Mouse (Mus musculus) hindlimb bud, embryonic 11.5 days (tissue): ENCODE measurements around the gene R3hdm1.

Source experiments
- DNase-seq: peaks from one replicate; pipeline ENCODE4 v3.0.0-alpha.2; 2012; ENCODE audit warnings: low read depth, low spot score; ENCODE audit errors: extremely low spot score

The R3hdm1 gene

GRCm38 (mm10) chr1:128282924-128283323 lies 179.8 kb downstream of the R3hdm1 start:
- DNase-seq, result no peak

DNA sequence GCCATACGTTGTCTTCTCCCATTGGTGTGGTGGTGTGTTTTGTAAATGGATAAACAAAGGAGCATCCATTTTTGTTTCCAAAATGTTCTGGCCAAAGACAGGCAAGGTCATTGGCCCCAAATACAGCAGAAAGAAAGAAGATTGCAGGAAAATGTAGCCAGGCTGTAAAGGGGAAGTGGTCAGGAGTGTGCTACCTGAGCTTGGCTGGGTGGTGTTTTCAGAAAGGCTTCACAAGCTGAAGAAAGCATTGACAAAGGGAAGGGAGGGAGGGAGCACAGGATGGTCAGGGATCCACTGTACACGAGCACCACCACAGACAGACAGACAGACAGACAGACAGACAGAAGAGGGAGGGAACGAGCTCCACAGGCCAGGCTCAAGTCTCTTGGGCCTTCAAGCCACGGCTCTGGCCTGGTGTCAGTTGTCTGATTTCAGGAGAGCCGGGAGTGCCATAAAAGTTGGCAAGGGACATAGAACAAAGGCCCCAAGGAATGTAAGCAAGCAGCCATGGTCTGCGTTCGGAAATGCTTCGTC lies 181.1 kb downstream of the R3hdm1 start:
- DNase-seq, result no peak

DNA sequence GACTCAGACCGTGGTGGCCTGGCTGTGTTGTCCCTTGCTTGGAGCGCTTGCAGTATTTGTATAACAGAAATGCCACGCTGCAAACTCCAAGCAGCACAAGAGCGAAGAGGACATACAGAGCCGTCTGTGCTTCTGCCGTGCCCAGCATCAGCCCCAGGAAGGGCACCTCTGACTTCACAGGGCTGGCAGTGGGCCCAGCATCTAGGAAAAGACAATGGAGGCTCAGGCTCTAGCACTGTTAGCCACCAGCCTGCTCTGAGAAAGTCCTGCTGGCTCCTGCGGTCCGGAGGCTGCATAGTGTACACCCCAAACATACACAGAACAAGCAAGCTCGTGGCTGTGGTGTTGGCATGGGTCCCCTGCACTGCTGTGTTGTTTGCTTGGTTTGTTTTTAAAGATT lies 182.0 kb downstream of the R3hdm1 start:
- DNase-seq, result no peak
